Mouse (Mus musculus) ES-Bruce4 (cell line): ENCODE data around the gene Ubap2l.

Source experiments
- CTCF ChIP-seq: IDR thresholded peaks from one replicate; pipeline ENCODE4 v1.8.1; 2011; ENCODE audit warnings: low read depth, low read length
- EP300 ChIP-seq: IDR thresholded peaks from 2 replicates; pipeline ENCODE4 v1.6.1; 2011; ENCODE audit warnings: low read depth, low read length; ENCODE audit not compliant: insufficient read depth
- POLR2A ChIP-seq: IDR thresholded peaks from one replicate; pipeline ENCODE4 v1.8.1; 2011; ENCODE audit warnings: low read length; ENCODE audit not compliant: insufficient read depth

GRCm38 (mm10) chr3:90051441-90052350, 732 bp downstream of the Ubap2l start, which contains the start of gene 4933434E20Rik:
- TF ChIP-seq CTCF (no peak), POLR2A (no peak), EP300 (no peak)
